Mouse (Mus musculus): Measurements from ENCODE around the gene Dexi. TPM values are rescaled to one million over a fixed set of nuclear protein-coding genes. Genes with fewer than 3 reads are reported as not detected.

The Dexi gene
- polyA plus RNA-seq, 1 experiment: 18.1 TPM

GRCm38 (mm10) chr16:10468201-10468600 lies 74.7 kb downstream of the Dexi start:
- Histone ChIP-seq H3K4me3 (ENCODE audit: insufficient read depth, low read length) (no peak overlapping the region), H3K27ac (ENCODE audit: insufficient read depth, low read depth, low read length) (no peak overlapping the region), H3K4me1 (ENCODE audit: control insufficient read depth, insufficient read depth, low read length) (peaks cover 11% of the 10 kb centered on the region)
- no peak for TF ChIP-seq POLR2A (IDR thresholded peaks at IDR 0.05; ENCODE audit: borderline replicate concordance, low read depth, low read length)

GRCm38 (mm10) chr16:10467391-10468107 lies 75.3 kb downstream of the Dexi start:
- no peak overlapping the region for H3K27ac ChIP-seq (ENCODE audit: insufficient read depth, low read depth, low read length)
- H3K4me3 ChIP-seq (ENCODE audit: insufficient read depth, low read length): no peak overlapping the region
- peaks cover 11% of the 10 kb centered on the region for H3K4me1 ChIP-seq (ENCODE audit: control insufficient read depth, insufficient read depth, low read length)
- no peak for TF ChIP-seq CTCF (IDR thresholded peaks at IDR 0.05; ENCODE audit: low read depth, low read length)

GRCm38 (mm10) chr16:10465011-10465681 lies 77.7 kb downstream of the Dexi start:
- H3K4me3 ChIP-seq (ENCODE audit: insufficient read depth, low read length): no peak overlapping the region
- peaks cover 16% of the 10 kb centered on the region for H3K4me1 ChIP-seq (ENCODE audit: control insufficient read depth, insufficient read depth, low read length)
- no peak overlapping the region for H3K27ac ChIP-seq (ENCODE audit: insufficient read depth, low read depth, low read length)
- no peak for TF ChIP-seq POLR2A (IDR thresholded peaks at IDR 0.05; ENCODE audit: borderline replicate concordance, low read depth, low read length)
- no peak for TF ChIP-seq CTCF (IDR thresholded peaks at IDR 0.05; ENCODE audit: low read depth, low read length)

GRCm38 (mm10) chr16:10461178-10461577 lies 81.7 kb downstream of the Dexi start:
- no peak for TF ChIP-seq POLR2A (IDR thresholded peaks at IDR 0.05; ENCODE audit: borderline replicate concordance, low read depth, low read length)
- TF ChIP-seq CTCF (IDR thresholded peaks at IDR 0.05; ENCODE audit: low read depth, low read length): no peak
- peaks cover 12% of the 10 kb centered on the region for H3K4me1 ChIP-seq (ENCODE audit: control insufficient read depth, insufficient read depth, low read length)
- no peak overlapping the region for H3K27ac ChIP-seq (ENCODE audit: insufficient read depth, low read depth, low read length)
- no peak overlapping the region for H3K4me3 ChIP-seq (ENCODE audit: insufficient read depth, low read length)

GRCm38 (mm10) chr16:10460188-10460587 lies 82.7 kb downstream of the Dexi start:
- Histone ChIP-seq H3K27ac (ENCODE audit: insufficient read depth, low read depth, low read length) (no peak overlapping the region), H3K4me3 (ENCODE audit: insufficient read depth, low read length) (no peak overlapping the region), H3K4me1 (ENCODE audit: control insufficient read depth, insufficient read depth, low read length) (peaks cover 11% of the 10 kb centered on the region)
- TF ChIP-seq CTCF (IDR thresholded peaks at IDR 0.05; ENCODE audit: low read depth, low read length) (no peak), POLR2A (IDR thresholded peaks at IDR 0.05; ENCODE audit: borderline replicate concordance, low read depth, low read length) (no peak)

GRCm38 (mm10) chr16:10454583-10454974 lies 88.3 kb downstream of the Dexi start:
- TF ChIP-seq POLR2A (IDR thresholded peaks at IDR 0.05; ENCODE audit: borderline replicate concordance, low read depth, low read length) (no peak), CTCF (IDR thresholded peaks at IDR 0.05; ENCODE audit: low read depth, low read length) (no peak)
- H3K4me3 ChIP-seq (ENCODE audit: insufficient read depth, low read length): no peak overlapping the region
- no peak overlapping the region for H3K27ac ChIP-seq (ENCODE audit: insufficient read depth, low read depth, low read length)
- peaks cover 36% of the 10 kb centered on the region for H3K4me1 ChIP-seq (ENCODE audit: control insufficient read depth, insufficient read depth, low read length)

GRCm38 (mm10) chr16:10453872-10454582 lies 88.8 kb downstream of the Dexi start:
- H3K4me3 ChIP-seq (ENCODE audit: insufficient read depth, low read length): no peak overlapping the region
- TF ChIP-seq POLR2A (IDR thresholded peaks at IDR 0.05; ENCODE audit: borderline replicate concordance, low read depth, low read length) (no peak), CTCF (IDR thresholded peaks at IDR 0.05; ENCODE audit: low read depth, low read length) (no peak)
- peaks cover 36% of the 10 kb centered on the region for H3K4me1 ChIP-seq (ENCODE audit: control insufficient read depth, insufficient read depth, low read length)
- no peak overlapping the region for H3K27ac ChIP-seq (ENCODE audit: insufficient read depth, low read depth, low read length)

Other genes starting within 250 kb of the Dexi start
- gene Emp2, start 229.1 kb downstream of the Dexi start, polyA plus RNA-seq (2012; ENCODE audit: insufficient read depth, insufficient read length, missing spikeins): 8.0 and 9.1 TPM in 2 replicates
- gene Tekt5, start 147.6 kb downstream of the Dexi start, polyA plus RNA-seq (2012; ENCODE audit: insufficient read depth, insufficient read length, missing spikeins): not detected in 2 replicates
- 21.4 and 27.9 TPM in 2 replicates for gene Nubp1, start 131.1 kb downstream of the Dexi start, polyA plus RNA-seq (2012; ENCODE audit: insufficient read depth, insufficient read length, missing spikeins)
- not detected in 2 replicates for gene Tvp23a, start 95.7 kb downstream of the Dexi start, polyA plus RNA-seq (2012; ENCODE audit: insufficient read depth, insufficient read length, missing spikeins)
- 59.0 and 67.4 TPM in 2 replicates for gene Ciita, start 63.0 kb downstream of the Dexi start, polyA plus RNA-seq (2012; ENCODE audit: insufficient read depth, insufficient read length, missing spikeins)
- 15.3 and 15.8 TPM in 2 replicates for gene Clec16a, start 2.3 kb upstream of the Dexi start, polyA plus RNA-seq (2012; ENCODE audit: insufficient read depth, insufficient read length, missing spikeins)
- 0.57 and 0.75 TPM in 2 replicates for gene Socs1, start 242.5 kb upstream of the Dexi start, polyA plus RNA-seq (2012; ENCODE audit: insufficient read depth, insufficient read length, missing spikeins)
- gene Tnp2, start 245.6 kb upstream of the Dexi start, polyA plus RNA-seq (2012; ENCODE audit: insufficient read depth, insufficient read length, missing spikeins): not detected in 2 replicates
- not detected in 2 replicates for gene Prm3, start 247.9 kb upstream of the Dexi start, polyA plus RNA-seq (2012; ENCODE audit: insufficient read depth, insufficient read length, missing spikeins)

Measured in bone marrow macrophage, adult 2 months (primary cell).